Mouse (Mus musculus) splenic B cell, adult 2 months (primary cell): Measurements from ENCODE around the gene Ankrd44.

Experiments
- DNase-seq: peaks from one replicate; pipeline ENCODE4 v3.0.0-alpha.2; 2011; ENCODE audit warnings: low read depth, low spot score
- H3K27me3 ChIP-seq: 2 replicates; pipeline ENCODE4 v1.6.1; 2012; ENCODE audit warnings: mild to moderate bottlenecking, low read length, moderate library complexity, mixed read lengths; ENCODE audit not compliant: control insufficient read depth, poor library complexity, insufficient read depth, severe bottlenecking
- H3K36me3 ChIP-seq: 2 replicates; pipeline ENCODE4 v1.6.1; 2012; ENCODE audit warnings: mild to moderate bottlenecking, low read length, moderate library complexity, mixed read lengths; ENCODE audit not compliant: control insufficient read depth, poor library complexity, insufficient read depth, severe bottlenecking

Gene Ankrd44

GRCm38 (mm10) chr1:54809811-54810549, 116.2 kb downstream of the Ankrd44 start:
- DNase-seq: no peak
- Histone ChIP-seq H3K36me3 (no peaks in the 10 kb centered on the region), H3K27me3 (no peaks in the 10 kb centered on the region)

GRCm38 (mm10) chr1:54809098-54809490, 117.1 kb downstream of the Ankrd44 start:
- H3K27me3 ChIP-seq: no peaks in the 10 kb centered on the region
- DNase-seq: no peak
- no peaks in the 10 kb centered on the region for H3K36me3 ChIP-seq

GRCm38 (mm10) chr1:54808401-54809097, 117.6 kb downstream of the Ankrd44 start:
- H3K27me3 ChIP-seq: no peaks in the 10 kb centered on the region
- DNase-seq: no peak
- H3K36me3 ChIP-seq: no peaks in the 10 kb centered on the region

GRCm38 (mm10) chr1:54807832-54808231, 118.4 kb downstream of the Ankrd44 start:
- H3K36me3 ChIP-seq: no peaks in the 10 kb centered on the region
- no peak for DNase-seq
- H3K27me3 ChIP-seq: no peaks in the 10 kb centered on the region

GRCm38 (mm10) chr1:54806116-54806850, 119.9 kb downstream of the Ankrd44 start:
- Histone ChIP-seq H3K36me3 (no peaks in the 10 kb centered on the region), H3K27me3 (no peaks in the 10 kb centered on the region)
- no peak for DNase-seq

- DNase-seq: no peak
- H3K27me3 ChIP-seq: no peaks in the 10 kb centered on the region
Measured at GRCm38 (mm10) chr1:54804406-54804805, 121.8 kb downstream of the Ankrd44 start.

GRCm38 (mm10) chr1:54802703-54803102, 123.5 kb downstream of the Ankrd44 start:
- H3K36me3 ChIP-seq: no peaks in the 10 kb centered on the region
- no peaks in the 10 kb centered on the region for H3K27me3 ChIP-seq
- no peak for DNase-seq

More at GRCm38 (mm10) chr1:54804406-54804805, 121.8 kb downstream of the Ankrd44 start:
- H3K36me3 ChIP-seq: no peaks in the 10 kb centered on the region

GRCm38 (mm10) chr1:54801256-54801655, 124.9 kb downstream of the Ankrd44 start:
- no peak for DNase-seq
- Histone ChIP-seq H3K36me3 (no peaks in the 10 kb centered on the region), H3K27me3 (no peaks in the 10 kb centered on the region)

GRCm38 (mm10) chr1:54799421-54799820, 126.8 kb downstream of the Ankrd44 start:
- no peaks in the 10 kb centered on the region for H3K36me3 ChIP-seq
- DNase-seq: no peak
- H3K27me3 ChIP-seq: no peaks in the 10 kb centered on the region

- peak; percentile 53 for DNase-seq
- Histone ChIP-seq H3K36me3 (no peaks in the 10 kb centered on the region), H3K27me3 (no peaks in the 10 kb centered on the region)
Measured at GRCm38 (mm10) chr1:54798415-54798814, 127.8 kb downstream of the Ankrd44 start.

GRCm38 (mm10) chr1:54794709-54795108, 131.5 kb downstream of the Ankrd44 start:
- no peak for DNase-seq
- no peaks in the 10 kb centered on the region for H3K36me3 ChIP-seq
- no peaks in the 10 kb centered on the region for H3K27me3 ChIP-seq

- DNase-seq: no peak
- H3K36me3 ChIP-seq: peaks cover 3% of the 10 kb centered on the region
Measured at GRCm38 (mm10) chr1:54791406-54791805, 134.8 kb downstream of the Ankrd44 start.

GRCm38 (mm10) chr1:54789327-54789960, 136.7 kb downstream of the Ankrd44 start:
- no peaks in the 10 kb centered on the region for H3K27me3 ChIP-seq
- no peak for DNase-seq
- H3K36me3 ChIP-seq: peaks cover 3% of the 10 kb centered on the region

More at GRCm38 (mm10) chr1:54791406-54791805, 134.8 kb downstream of the Ankrd44 start:
- H3K27me3 ChIP-seq: no peaks in the 10 kb centered on the region

GRCm38 (mm10) chr1:54788337-54788736, 137.8 kb downstream of the Ankrd44 start:
- Histone ChIP-seq H3K36me3 (peaks cover 3% of the 10 kb centered on the region), H3K27me3 (no peaks in the 10 kb centered on the region)
- no peak for DNase-seq
